Mouse (Mus musculus) 3T3-L1 (cell line): ENCODE measurements around the gene Cox4i1.
A peak's percentile ranks its signal among the peaks of the same experiment; 100 is the strongest.

Source experiments
- DNase-seq: peaks from one replicate; pipeline ENCODE4 v3.0.0-alpha.2; 2015; ENCODE audit warnings: low read depth, low spot score

The Cox4i1 gene

GRCm38 (mm10) chr8:120667561-120668373, at the start of gene Cox4i1, which contains the start of gene Gm27021:
TSS of gene Cox4i1 (plus strand) at chr8:120668222.
TSS of gene Gm27021 (minus strand) at chr8:120668079.
- peak; percentile 83 for DNase-seq

DNA sequence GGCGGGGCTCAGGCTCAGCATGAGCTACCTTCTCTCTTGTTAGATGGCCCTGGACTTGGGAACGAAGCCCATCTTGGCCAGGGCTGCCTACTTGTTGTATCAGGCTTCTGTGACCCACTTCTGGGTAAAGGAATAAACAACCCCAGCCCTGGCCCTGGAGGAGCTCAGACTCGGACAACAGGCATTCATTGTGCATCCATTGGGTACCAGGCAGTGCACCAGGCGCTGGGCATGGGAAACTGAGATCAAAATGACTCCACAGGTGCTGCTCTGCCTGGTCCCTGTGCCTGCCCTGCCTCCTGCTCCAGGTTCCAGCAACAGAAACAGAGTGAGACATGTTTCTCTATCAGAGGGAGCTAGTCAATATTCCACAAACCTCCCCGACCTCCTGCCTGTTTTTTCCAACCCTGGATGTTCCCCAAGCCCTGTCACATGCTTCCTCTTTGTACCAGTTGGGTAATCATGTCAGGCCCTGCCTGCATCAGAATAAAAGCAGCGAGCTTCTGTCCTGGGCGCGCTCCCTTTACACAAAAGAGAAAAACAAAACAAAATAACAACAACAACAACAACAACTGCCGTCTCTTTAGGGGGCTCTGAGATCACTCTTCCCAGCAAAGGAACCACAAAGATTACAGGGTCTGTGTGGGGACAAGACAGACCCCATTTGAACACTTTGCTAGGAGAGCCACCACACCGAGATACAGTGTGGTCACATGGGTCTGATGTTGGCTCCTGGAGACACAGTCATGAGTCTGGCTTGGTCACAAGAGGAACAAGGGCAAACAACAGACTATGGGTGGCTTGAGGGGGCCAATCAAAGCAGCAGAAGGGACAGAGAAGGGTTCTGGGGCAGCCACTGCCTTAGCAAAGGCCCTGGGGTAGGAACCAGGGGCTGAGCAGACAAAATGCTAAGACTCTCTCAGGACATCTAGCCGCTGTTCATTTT, 48.5 kb upstream of the Cox4i1 start:
- no peak for DNase-seq

- DNase-seq = peak; percentile 32
Observed at GRCm38 (mm10) chr8:120620441-120620840, 47.6 kb upstream of the Cox4i1 start.

DNA sequence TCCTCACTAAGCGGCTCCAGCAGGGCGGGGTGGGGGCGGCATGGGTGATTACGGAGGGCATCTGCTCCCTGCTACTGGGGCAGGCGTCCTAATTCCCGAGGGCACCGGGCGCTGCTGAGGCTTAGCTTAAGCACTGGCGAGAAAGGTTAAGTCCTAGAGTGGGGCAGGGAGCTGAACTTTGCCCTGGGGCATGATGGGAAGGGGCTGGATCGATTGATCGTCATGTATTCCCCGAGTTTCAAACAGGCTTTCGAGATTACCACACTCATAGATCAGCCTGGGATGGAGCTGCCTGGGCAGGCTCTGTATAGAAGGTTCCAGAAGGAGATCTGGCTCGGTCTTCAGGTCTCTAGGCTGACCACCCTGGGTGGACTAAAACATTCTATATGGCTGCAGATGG, 45.9 kb upstream of the Cox4i1 start:
- DNase-seq = no peak

DNA sequence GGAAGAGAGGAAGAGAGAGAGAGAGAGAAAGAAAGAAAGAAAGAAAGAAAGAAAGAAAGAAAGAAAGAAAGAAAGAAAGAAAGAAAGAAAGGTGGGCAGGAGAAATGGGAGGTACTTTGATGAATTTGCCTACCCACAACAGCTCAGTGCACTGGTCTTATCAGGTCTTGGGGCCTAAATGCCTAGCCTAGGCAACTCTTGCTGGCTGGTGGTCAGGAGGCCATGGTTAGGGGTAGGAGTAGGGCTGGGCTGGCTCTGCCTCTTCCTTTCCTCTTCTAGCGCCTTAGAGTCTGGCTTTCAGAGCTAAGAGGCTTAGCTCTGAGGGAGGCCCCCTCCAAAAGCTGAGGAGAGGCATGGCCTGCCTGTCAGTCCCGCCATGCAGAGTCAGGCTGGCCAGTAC, 44.4 kb upstream of the Cox4i1 start:
- no peak for DNase-seq

- DNase-seq = no peak
Observed at GRCm38 (mm10) chr8:120626461-120626860, 41.6 kb upstream of the Cox4i1 start.

GRCm38 (mm10) chr8:120627298-120627697, 40.7 kb upstream of the Cox4i1 start:
- no peak for DNase-seq

DNA sequence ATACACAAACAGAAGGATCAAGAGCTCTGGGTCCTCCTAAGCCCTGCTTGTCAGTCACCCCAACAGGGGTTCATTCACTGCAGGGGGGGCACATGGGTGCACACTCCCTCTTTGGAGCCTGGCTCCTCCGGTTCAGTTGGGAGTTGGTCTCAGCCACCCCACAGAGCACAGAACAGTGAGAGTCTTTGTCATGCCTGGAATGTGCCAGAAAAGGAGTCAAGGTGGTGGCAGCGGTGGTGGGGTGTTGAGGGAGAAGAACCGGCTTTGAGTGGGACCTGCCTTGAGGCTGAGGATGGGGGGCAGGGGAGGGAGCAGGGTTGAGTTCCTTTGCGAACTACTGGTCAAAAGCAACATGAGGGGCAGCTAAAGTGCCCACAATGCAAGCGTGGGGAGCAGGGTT, 38.0 kb upstream of the Cox4i1 start:
- DNase-seq = no peak

GRCm38 (mm10) chr8:120630848-120631247, 37.2 kb upstream of the Cox4i1 start:
- no peak for DNase-seq

DNA sequence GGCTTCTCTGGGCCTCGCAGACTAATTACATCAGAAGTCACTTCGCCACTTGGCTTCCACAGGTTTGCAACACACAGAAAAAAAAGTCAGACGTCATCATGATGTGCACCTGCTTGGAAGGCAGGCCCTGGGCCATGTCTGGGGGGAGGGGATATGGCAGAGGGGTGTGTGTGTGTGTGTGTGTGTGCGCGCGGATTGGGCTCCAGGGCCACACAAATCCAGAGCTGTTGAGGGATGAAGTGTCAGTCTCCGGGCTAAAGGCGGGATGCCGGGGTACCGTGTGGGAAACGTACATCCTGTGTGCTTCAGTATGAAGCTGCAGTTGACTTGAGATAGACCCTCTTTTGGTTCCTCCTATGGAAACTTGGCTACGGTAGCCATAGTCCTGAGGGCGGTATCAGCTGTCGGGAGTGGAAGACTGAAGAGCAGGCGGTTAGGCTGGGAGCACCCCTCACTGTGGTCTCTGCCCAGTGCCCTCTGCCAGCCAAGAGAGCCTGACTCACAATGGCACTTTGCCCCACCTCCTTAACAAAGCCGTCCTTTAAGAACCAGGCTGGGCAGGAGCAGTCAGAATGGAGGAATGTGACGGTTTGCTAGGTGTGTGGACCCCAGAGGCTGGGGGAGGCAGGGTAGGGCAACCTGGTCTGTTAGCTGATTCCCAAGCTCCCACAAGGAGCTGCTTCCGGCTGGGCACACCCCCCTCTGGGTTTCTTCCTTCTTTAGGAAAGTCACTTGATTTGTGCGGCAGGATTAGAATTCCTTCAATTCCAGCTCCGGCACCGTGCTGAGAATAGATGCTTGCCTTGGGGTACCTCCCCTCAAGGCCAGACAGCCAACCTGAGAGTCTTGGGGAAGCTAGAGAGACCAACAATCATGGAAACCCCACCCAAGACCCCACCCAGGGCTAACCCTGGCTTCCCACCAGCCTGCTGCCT, 36.3 kb upstream of the Cox4i1 start:
- no peak for DNase-seq

DNA sequence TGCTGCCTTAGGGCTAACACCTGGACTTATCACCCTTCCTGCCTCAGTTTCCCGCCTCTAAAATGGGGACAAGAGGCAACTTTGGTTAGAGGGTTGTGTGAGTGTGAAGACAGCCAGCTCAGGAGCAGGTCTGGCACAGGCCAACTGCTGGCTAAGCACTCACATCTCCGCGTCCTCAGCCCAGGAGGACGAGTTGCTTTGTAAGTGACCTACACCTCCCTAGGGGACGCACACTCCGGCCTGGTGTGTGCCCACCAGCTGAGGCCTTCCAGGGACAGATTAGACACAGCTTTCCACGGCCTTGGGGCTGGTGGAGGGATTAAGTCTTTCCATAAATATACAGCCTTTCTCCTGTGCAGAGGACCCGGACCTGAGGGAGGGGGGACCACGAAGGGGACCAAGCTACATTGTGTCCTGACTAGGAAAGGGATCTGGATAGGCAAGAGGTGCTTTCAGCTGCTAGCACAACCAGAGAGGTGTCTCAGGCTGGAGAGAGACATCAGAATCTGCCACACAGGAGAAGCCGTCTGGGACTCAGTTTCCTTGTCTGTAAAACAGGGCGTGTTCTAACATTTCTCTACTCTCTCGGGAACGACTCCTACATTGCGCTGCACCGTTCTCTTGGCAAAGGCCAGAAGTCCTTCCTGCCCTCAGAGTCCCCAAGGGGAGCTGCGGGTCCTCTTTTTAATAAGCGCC, 34.9 kb upstream of the Cox4i1 start:
- no peak for DNase-seq

GRCm38 (mm10) chr8:120633665-120634271, 34.3 kb upstream of the Cox4i1 start:
- DNase-seq = no peak

- DNase-seq = peak; percentile 14
Observed at GRCm38 (mm10) chr8:120634329-120634839, 33.6 kb upstream of the Cox4i1 start.

DNA sequence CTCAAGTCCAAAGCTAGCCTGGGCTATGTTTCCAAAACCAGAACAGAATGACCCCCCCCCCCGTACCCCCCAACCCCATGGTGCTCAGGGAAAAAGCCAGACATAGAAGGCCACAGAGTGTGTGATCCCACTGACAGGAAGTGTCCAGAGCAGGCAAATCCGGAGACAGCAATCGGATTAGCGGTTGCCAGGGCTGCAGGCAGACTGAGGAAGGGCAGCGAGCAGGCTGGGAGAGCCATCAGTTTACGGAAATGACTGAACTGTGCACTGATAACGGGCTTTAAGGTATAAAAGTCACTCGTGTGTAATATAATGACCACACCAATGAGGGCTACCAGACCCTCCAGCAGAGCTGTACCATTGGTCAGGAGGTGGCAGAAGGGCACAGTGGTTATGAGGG, 26.8 kb upstream of the Cox4i1 start:
- DNase-seq = no peak

- no peak for DNase-seq
Observed at GRCm38 (mm10) chr8:120642031-120642662, 25.9 kb upstream of the Cox4i1 start.

DNA sequence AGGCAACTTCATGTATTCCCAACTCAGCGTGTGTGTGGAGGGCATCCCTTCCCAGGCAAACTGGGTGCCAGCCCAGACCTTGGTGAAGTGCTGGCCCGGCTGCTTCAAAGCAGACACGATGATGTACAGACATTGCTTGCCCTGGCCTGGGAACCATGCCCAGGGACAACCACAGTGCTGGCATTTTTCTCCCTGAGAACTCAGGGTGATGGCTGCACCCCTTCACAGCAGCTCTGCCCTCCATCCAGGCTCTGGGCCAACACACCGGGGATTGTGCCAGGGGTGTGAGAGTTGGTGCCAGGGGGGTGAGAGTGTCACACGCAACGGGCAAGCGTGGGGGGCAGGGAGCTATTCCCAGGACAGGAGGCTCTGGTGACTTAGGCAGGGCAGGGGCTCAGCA, 23.4 kb upstream of the Cox4i1 start:
- peak; percentile 66 for DNase-seq

GRCm38 (mm10) chr8:120647532-120647931, 20.5 kb upstream of the Cox4i1 start, which contains the start of gene 1190005I06Rik:
TSS of gene 1190005I06Rik (minus strand) at chr8:120647632.
- no peak for DNase-seq

- DNase-seq = no peak
Observed at GRCm38 (mm10) chr8:120656322-120657052, 11.5 kb upstream of the Cox4i1 start.

GRCm38 (mm10) chr8:120657415-120657814, 10.6 kb upstream of the Cox4i1 start:
- no peak for DNase-seq
